13 mouse cellular contexts compared by ENCODE assay signal in genomic region chr1:180504899-180505298, GRCm38 (mm10).
"Had no signal": no experiment of that assay in that cellular context is flagged by ENCODE, and none has a peak within 500 bp of the region (broad histone marks: within the 10 kb centered on the region; RNA-seq: fewer than 3 reads in every experiment).

No protein-coding gene starts in this region.

- DNase-seq: gastrocnemius, postnatal 10 days; gastrocnemius, postnatal 25 days; heart, adult 18-20 months; heart, postnatal 10 days; heart, postnatal 4 days; kidney, adult 18-20 months; kidney, adult 8-10 months; kidney, postnatal 10 days; kidney, postnatal 25 days; kidney, postnatal 4 days; liver; liver, embryonic 13.5 days; liver, postnatal 0 days had no signal
